Mouse (Mus musculus) forebrain, embryonic 15.5 days (tissue): ENCODE measurements at regions not wholly inside any gene's neighbourhood (a gene's known extent, or its start where the extent isn't known, plus 50 kb on each side); places are given as distances from the start of the nearest gene placed in this dataset.

ENCODE experiments used
- ATAC-seq: fragments of 200-750 bp; cut with Nextera tagmentation; replicated peaks from 2 replicates; pipeline ENCODE4 v1.8.0; 2017; ENCODE audit warnings: mild to moderate bottlenecking, moderate TSS enrichment, moderate library complexity
- H3K27ac ChIP-seq: fragments of 300-500 bp; sonication (generic); replicated peaks from 2 replicates; pipeline ENCODE4 v1.5.1; 2015; ENCODE audit warnings: mild to moderate bottlenecking, inconsistent platforms
- H3K27me3 ChIP-seq: fragments of 300-500 bp; sonication (generic); 2 replicates; pipeline ENCODE4 v1.6.1; 2015; ENCODE audit warnings: inconsistent platforms
- H3K36me3 ChIP-seq: fragments of 300-500 bp; sonication (generic); 2 replicates; pipeline ENCODE4 v1.6.1; 2015; ENCODE audit warnings: mild to moderate bottlenecking, inconsistent platforms
- H3K4me1 ChIP-seq: fragments of 300-500 bp; sonication (generic); 2 replicates; pipeline ENCODE4 v1.6.1; 2015; ENCODE audit warnings: inconsistent platforms
- H3K4me2 ChIP-seq: fragments of 300-500 bp; sonication (generic); replicated peaks from 2 replicates; pipeline ENCODE4 v1.6.1; 2015; ENCODE audit warnings: mild to moderate bottlenecking, inconsistent platforms
- H3K4me3 ChIP-seq: fragments of 300-500 bp; sonication (generic); 2 replicates; pipeline ENCODE4 v1.5.1; 2015; ENCODE audit warnings: mild to moderate bottlenecking, inconsistent platforms
- H3K9ac ChIP-seq: fragments of 300-500 bp; sonication (generic); replicated peaks from 2 replicates; pipeline ENCODE4 v1.6.1; 2015; ENCODE audit warnings: mild to moderate bottlenecking, inconsistent platforms
- H3K9me3 ChIP-seq: fragments of 300-500 bp; sonication (generic); 2 replicates; pipeline ENCODE4 v1.6.1; 2016; ENCODE audit warnings: inconsistent platforms
- WGBS: fragments of 180-500 bp; shearing (Covaris S2); methylation state at CpG from one replicate; pipeline ENCODE4 v1.1.7; 2015; ENCODE audit warnings: mixed read lengths; 5-methylcytosine and 5-hydroxymethylcytosine counted together

DNA sequence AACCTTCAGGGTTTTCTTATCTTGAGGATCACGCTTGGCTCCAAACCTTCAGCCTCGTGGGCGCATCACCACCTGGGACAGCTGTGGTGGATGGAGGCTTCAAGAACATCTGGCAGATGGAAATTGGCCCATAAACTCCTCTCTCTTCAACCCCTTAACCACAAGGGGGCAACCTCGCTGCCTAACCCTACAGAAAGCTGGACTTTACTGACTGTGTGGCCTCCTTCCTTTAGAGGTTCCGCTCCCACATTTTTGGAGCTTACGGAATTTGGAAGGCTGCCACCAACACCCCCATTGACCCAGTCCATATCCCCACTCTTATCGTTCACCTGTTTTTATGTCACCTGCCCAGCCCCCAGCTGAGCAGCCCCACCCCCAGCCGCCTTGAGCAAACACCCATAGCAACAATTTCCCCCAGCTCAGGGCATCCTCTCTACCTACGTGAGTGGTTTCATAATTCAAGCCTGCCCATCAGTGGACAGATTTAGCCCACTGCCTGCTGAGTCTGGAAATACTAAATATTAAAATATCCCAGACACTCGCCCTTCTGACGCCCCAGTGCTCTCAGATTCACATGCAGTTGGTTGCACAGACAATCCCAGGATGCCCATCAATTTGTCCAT lies 167.0 kb upstream of the Slc22a22 start:
- no peaks in the 10 kb centered on the region for H3K4me1 ChIP-seq
- WGBS: 57% methylated on average over 11 of the region's 11 CpGs

DNA sequence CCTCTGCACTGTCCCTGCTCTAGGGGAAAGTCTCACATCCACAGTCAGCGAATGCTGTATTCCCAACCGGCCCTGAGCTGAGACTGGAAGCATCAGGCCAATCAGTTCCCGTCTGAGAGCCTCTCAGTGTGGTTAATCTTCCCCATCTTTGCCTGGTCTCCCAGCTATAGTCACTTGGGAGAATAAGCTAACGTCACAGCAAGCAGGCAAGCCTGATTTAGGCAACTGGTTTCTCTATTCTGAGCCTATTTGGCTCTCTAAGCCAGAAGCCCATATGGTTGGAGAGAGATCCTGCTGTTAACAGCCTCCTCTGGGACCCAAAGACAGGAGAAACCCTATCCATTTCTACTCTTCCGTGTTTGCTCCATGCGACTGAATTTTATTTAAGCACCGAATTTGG lies 161.7 kb upstream of the Slc22a22 start:
- Histone ChIP-seq H3K27me3 (no peaks in the 10 kb centered on the region), H3K9ac (no peak overlapping the region), H3K4me2 (no peak overlapping the region), H3K4me1 (no peaks in the 10 kb centered on the region), H3K36me3 (no peaks in the 10 kb centered on the region), H3K9me3 (no peaks in the 10 kb centered on the region), H3K27ac (no peak overlapping the region), H3K4me3 (no peak overlapping the region)
- WGBS: 67% methylated on average over 7 of the region's 7 CpGs
- no peak for ATAC-seq

More for the DNA sequence above, 167.0 kb upstream of the Slc22a22 start:
- H3K4me3 ChIP-seq: no peak overlapping the region
- H3K27me3 ChIP-seq: no peaks in the 10 kb centered on the region
- ATAC-seq: no peak
- H3K36me3 ChIP-seq: no peaks in the 10 kb centered on the region
- no peak overlapping the region for H3K9ac ChIP-seq
- H3K9me3 ChIP-seq: no peaks in the 10 kb centered on the region
- H3K27ac ChIP-seq: no peak overlapping the region
- H3K4me2 ChIP-seq: no peak overlapping the region

DNA sequence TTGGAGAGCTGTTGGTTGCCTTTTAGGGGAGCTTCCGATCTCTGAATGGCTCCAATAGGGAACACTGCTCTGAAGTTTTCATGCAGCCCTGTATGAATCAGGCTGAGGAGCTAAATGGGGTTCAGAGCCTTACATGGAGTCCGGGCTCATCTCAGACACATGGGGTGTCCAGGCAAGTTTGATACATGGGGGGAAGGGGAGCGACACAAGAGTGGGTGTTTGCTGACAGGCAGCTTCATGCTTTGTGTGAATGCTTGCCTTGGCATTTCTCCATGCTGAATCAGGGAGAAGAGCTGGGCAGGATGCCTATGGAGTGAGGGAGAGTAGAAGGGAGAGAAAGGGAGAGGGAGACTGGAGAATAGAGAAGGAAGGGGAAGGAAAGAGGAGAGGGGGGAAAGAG lies 155.6 kb upstream of the Slc22a22 start:
- H3K9me3 ChIP-seq: no peaks in the 10 kb centered on the region
- H3K27me3 ChIP-seq: no peaks in the 10 kb centered on the region
- peak; percentile 77 for ATAC-seq
- H3K36me3 ChIP-seq: no peaks in the 10 kb centered on the region
- H3K4me3 ChIP-seq: no peak overlapping the region
- H3K27ac ChIP-seq: 0 out of 2 replicates have a peak overlapping the region, but pooled peaks have one; percentile 23
- 58% methylated on average over 3 of the region's 3 CpGs for WGBS
- H3K4me1 ChIP-seq: 0 out of 2 replicates have a peak, but pooled peaks cover 4% of the 10 kb centered on the region
- no peak overlapping the region for H3K9ac ChIP-seq
- no peak overlapping the region for H3K4me2 ChIP-seq

DNA sequence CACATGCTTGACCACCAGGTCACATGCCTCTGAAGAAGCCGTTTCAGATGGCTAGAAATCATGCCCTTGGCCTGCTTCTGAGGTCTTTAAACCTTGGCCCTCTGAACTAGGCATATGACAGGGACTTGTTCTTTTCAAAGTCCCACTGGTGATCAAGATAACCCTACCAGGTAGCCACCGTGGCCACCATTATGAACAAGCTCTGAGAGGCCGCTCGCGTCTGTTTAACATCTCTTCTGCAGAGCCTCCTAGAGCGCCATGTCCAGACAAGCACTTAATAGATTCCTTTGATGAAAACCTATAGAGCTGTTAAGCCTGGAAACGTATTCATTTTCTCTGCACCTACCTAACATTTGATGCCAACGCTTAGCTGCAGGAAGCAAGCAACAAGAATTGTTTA lies 155.1 kb upstream of the Slc22a22 start:
- Histone ChIP-seq H3K36me3 (no peaks in the 10 kb centered on the region), H3K9me3 (no peaks in the 10 kb centered on the region), H3K27ac (no peak overlapping the region), H3K9ac (no peak overlapping the region), H3K27me3 (no peaks in the 10 kb centered on the region), H3K4me1 (0 out of 2 replicates have a peak, but pooled peaks cover 4% of the 10 kb centered on the region), H3K4me2 (no peak overlapping the region), H3K4me3 (no peak overlapping the region)
- 73% methylated on average over 8 of the region's 8 CpGs for WGBS
- ATAC-seq: peak; percentile 50; the same call in 1 of the 2 replicates

DNA sequence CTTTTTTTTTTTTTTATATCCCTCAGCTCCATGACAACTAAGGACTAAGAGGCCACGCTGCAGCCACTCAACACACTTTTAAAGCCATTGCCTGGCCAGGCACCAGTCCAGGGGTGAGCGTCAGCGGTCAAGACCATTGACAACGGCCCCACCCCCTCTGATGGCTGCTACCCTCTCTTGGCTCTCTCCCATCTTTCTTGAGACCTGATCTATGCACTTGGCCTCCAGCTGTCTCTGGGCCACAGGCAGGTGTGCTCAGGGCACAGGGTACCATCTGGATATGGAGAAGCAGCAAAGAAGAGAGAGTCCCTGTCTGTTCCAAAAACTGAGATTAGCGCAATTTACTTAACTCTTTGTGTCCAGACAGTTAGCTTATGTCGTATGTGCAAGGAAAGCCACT lies 141.0 kb upstream of the Slc22a22 start:
- Histone ChIP-seq H3K4me3 (no peak overlapping the region), H3K9ac (no peak overlapping the region), H3K27me3 (no peaks in the 10 kb centered on the region), H3K4me2 (no peak overlapping the region), H3K27ac (no peak overlapping the region), H3K36me3 (no peaks in the 10 kb centered on the region), H3K4me1 (no peaks in the 10 kb centered on the region), H3K9me3 (no peaks in the 10 kb centered on the region)
- 89% methylated on average over 6 of the region's 6 CpGs for WGBS
- no peak for ATAC-seq

DNA sequence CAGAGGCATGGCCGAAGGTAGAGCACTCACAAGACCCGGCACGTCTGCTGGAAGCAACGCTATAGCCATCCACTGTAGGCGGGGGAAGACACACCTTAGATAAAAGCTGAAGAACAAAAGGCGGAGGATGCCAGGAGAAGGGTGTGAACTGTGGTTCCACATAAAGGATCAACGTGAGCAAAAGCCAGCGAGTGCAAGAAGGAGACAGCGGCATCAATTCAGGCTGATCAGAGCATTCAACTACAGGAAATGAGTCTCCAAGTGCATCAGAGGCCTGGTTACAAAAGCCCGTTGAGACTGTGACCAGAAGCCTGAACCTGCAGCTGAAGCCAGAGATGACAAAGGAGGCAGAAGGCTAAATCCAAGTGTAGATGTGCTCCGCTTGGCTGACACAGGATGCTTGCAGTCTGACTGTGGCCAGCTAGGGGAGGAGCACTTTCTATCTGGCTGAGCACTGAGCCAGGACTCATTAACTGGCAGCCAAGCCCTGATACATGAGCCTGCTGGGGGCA lies 139.5 kb upstream of the Slc22a22 start:
- no peak overlapping the region for H3K4me3 ChIP-seq
- H3K4me2 ChIP-seq: no peak overlapping the region
- H3K9ac ChIP-seq: no peak overlapping the region
- no peaks in the 10 kb centered on the region for H3K4me1 ChIP-seq
- no peak overlapping the region for H3K27ac ChIP-seq
- no peaks in the 10 kb centered on the region for H3K27me3 ChIP-seq
- 68% methylated on average over 11 of the region's 11 CpGs for WGBS
- H3K36me3 ChIP-seq: no peaks in the 10 kb centered on the region
- H3K9me3 ChIP-seq: no peaks in the 10 kb centered on the region
- ATAC-seq: peak; percentile 51; the same call in 1 of the 2 replicates

DNA sequence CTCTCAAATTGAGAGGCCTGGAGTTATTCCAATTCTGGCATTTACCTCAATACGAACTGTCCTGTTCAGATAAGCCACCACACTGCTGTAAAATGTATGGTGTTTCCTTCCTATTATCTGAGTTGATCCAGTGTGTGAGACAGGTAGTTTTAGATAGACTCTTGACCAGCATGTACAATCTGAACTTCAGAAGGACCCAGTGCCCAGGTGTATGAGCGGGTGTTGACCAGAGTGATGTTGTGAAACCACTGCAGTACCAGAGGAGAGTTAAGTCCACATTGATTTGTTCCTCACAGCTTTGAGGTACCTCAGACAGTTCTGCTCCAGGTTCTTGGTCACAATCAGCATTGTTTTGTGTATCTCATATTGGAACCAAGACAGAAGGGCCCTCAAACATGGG lies 132.6 kb upstream of the Slc22a22 start:
- Histone ChIP-seq H3K4me1 (no peaks in the 10 kb centered on the region), H3K36me3 (no peaks in the 10 kb centered on the region), H3K4me2 (no peak overlapping the region), H3K9ac (no peak overlapping the region), H3K27ac (no peak overlapping the region), H3K27me3 (no peaks in the 10 kb centered on the region), H3K9me3 (no peaks in the 10 kb centered on the region), H3K4me3 (no peak overlapping the region)
- WGBS: 94% methylated on average over 2 of the region's 2 CpGs
- no peak for ATAC-seq

DNA sequence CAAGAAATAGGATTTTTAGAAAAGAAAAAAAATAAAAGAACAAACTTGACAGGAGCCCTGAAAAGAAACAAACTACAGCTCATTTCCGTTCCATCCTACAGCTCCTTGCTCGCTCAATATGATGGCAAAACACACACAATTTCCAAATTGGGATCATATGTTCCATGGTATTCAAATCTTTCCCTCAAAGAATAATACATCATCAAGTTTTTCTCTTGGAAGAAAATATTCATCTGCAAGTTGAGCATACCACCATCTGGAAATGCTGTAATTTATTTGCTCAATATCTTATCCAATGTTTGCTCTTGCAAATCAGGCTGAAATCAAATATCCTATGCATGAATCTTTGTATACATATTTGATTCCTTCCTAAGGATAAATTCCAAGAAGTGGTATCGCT lies 131.1 kb upstream of the Slc22a22 start:
- Histone ChIP-seq H3K27me3 (no peaks in the 10 kb centered on the region), H3K4me3 (no peak overlapping the region), H3K4me2 (no peak overlapping the region), H3K27ac (no peak overlapping the region), H3K9ac (no peak overlapping the region), H3K9me3 (no peaks in the 10 kb centered on the region), H3K4me1 (no peaks in the 10 kb centered on the region), H3K36me3 (no peaks in the 10 kb centered on the region)
- 78% methylated on average over 3 of the region's 3 CpGs for WGBS
- ATAC-seq: no peak

DNA sequence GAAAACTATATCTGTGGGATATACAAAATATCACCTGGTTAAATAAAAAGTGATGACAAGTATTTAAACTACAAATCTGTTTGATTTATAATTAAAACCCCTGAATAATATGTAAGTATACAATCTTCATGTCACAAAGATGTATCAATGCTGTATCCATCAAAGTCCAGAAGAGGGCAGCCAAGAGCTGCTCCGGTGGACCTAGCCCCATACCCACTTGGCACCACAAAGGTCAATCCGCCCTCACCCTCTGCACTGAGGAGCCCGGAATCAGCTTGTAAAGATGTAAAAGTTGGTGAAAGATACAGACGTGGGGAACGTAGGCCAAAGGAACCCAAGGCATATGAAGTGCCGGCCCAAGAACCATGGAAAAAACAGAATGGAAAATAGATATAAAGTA lies 123.1 kb upstream of the Slc22a22 start:
- peak; percentile 72 for ATAC-seq
- H3K4me3 ChIP-seq: no peak overlapping the region
- H3K4me2 ChIP-seq: no peak overlapping the region
- no peaks in the 10 kb centered on the region for H3K27me3 ChIP-seq
- no peaks in the 10 kb centered on the region for H3K36me3 ChIP-seq
- 15% methylated on average over 6 of the region's 6 CpGs for WGBS
- no peak overlapping the region for H3K9ac ChIP-seq
- H3K27ac ChIP-seq: no peak overlapping the region
- H3K9me3 ChIP-seq: no peaks in the 10 kb centered on the region
- no peaks in the 10 kb centered on the region; the same call in 1 of the 2 replicates for H3K4me1 ChIP-seq

DNA sequence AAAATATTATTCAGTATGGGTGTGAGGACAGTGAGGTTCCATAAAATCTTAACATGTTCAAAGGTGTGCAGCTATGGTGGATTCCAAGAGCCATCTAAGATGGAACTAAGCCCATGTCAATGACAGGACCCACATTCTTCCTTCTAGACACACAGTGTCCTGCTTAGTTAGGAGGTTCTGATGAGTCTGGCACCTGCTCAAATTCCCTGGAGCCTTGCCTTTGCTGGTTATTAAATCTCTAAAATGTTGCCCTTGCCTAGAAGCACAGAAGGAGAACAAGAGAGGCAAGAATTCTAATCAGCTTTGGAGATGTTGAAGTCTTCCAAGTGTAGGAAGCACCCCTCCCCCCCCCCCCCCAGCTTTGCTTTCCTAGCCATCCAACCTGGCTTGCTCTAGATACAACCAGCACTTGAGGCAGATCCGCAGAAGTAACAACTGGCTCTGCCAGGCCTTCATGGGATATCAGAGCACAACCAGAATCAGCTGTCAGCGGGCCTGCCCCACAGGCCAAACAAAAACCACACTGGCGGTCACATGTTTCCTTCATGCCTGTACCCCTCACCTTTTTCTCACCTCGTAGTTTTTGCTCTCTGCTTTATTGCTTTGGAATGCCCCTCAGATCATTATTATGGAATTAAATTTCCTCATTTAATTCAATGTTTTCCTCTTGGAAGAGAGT lies 116.0 kb upstream of the Slc22a22 start:
- H3K4me1 ChIP-seq: peaks cover 21% of the 10 kb centered on the region
- H3K27ac ChIP-seq: no peak overlapping the region
- 80% methylated on average over 4 of the region's 4 CpGs for WGBS

DNA sequence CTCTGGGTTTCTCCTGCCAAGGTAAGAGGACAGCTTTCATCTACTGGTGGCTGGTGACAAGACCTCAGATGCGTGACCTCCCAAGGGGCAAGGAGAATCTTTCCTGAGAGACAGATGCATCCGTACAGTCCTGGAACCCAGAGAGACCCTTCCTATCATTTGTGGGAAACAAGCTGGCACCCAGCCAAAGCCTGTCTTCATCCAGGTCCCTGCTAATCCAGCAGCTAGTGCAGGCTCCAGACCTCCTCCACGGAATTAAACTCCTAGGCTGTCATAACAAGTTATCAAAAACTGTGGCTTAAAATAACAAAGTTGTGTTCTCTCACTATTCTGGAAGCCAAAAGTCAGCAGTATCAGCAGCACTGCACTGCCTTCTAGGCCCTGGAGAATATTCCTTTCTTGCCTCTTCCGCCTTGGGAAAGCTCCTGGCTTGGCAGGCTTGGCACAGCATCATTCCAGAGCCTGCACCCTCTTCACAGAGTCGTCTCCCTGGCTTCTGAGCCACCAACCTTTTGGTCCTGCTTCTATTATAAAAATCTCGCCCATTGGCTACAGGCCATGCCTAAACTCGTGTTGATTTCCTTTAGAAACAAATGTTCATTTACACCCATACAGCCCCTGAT lies 113.3 kb upstream of the Slc22a22 start:
- WGBS: 31% methylated on average over 7 of the region's 7 CpGs
- ATAC-seq: peak; percentile 36
- no peaks in the 10 kb centered on the region for H3K9me3 ChIP-seq

More for the DNA sequence above, 116.0 kb upstream of the Slc22a22 start:
- Histone ChIP-seq H3K9ac (no peak overlapping the region), H3K27me3 (no peaks in the 10 kb centered on the region), H3K9me3 (no peaks in the 10 kb centered on the region), H3K36me3 (no peaks in the 10 kb centered on the region), H3K4me2 (no peak overlapping the region), H3K4me3 (no peak overlapping the region)
- ATAC-seq: no peak

More for the DNA sequence above, 113.3 kb upstream of the Slc22a22 start:
- Histone ChIP-seq H3K4me2 (no peak overlapping the region), H3K27me3 (no peaks in the 10 kb centered on the region), H3K4me1 (peaks cover 21% of the 10 kb centered on the region), H3K36me3 (no peaks in the 10 kb centered on the region), H3K9ac (no peak overlapping the region), H3K27ac (peak overlapping the region; percentile 46), H3K4me3 (no peak overlapping the region)
